Mouse (Mus musculus): ENCODE data around the gene Gng4. TPM values are rescaled to one million over a fixed set of nuclear protein-coding genes. Genes with fewer than 3 reads are reported as not detected.
A peak's percentile ranks its signal among the peaks of the same experiment; 100 is the strongest.

Gng4 gene
- 0.70 and 1.1 TPM in 2 replicates for polyA plus RNA-seq (2015; fragmentation: Nextera tagmentation; extraction: Ambion mirVana)

DNA sequence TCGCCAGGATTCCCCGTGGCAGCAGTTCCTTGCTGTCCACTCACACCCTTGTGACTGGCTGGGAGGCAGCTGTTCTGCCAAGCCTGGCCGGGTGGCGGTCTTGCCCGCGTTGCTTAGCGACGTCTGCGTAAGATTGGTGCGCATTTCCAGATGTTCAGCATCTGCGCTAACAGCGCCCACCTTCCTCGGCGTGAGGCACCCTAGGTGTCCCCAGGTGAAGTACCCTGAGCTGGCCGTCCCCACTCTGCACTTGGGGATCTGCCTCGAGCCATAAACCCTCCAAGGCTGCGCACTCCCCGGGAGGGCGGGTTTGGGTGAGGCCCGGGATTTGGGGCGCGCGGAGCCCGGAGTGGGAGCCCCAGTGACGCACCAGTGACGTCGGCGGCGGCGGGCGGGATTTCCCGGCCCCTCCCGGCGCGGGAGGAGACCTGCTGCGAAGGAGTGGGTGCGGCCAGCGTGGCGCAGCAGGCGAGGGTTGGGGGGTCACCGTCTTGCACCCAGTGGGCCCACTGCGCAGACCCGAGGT lies at the start of gene Gng4:
Gene Gng4 (plus strand): TSS at position 166 of the 526 bp plus-strand sequence.
- H3K27ac ChIP-seq: no peak within 1 kb of the TSS
- H3K4me1 ChIP-seq: peaks cover 20% of the 10 kb centered on the region
- H3K36me3 ChIP-seq: no peaks in the 10 kb centered on the region
- H3K9ac ChIP-seq: peak within 1 kb of the TSS; percentile 19; the same call in 1 of the 2 replicates
- WGBS: under 1% methylated on average over 43 of the region's 43 CpGs
- H3K9me3 ChIP-seq: no peaks in the 10 kb centered on the region
- peaks cover 35% of the 10 kb centered on the region for H3K27me3 ChIP-seq
- peak; percentile 55; the same call in 1 of the 2 replicates for ATAC-seq (ENCODE audit: borderline replicate concordance, extremely low read depth, low FRiP score, low TSS enrichment)
- H3K4me3 ChIP-seq: peak within 1 kb of the TSS; percentile 53
- peak within 1 kb of the TSS; percentile 99 for H3K4me2 ChIP-seq

GRCm38 (mm10) chr13:13739232-13739631 lies 44.6 kb upstream of the Gng4 start:
- 89% methylated on average over 4 of the region's 4 CpGs for WGBS
- peaks cover 9% of the 10 kb centered on the region; the same call in 1 of the 2 replicates for H3K36me3 ChIP-seq
- no peak overlapping the region for H3K4me3 ChIP-seq
- no peak overlapping the region for H3K27ac ChIP-seq
- H3K4me2 ChIP-seq: no peak overlapping the region
- no peak overlapping the region for H3K9ac ChIP-seq
- ATAC-seq (ENCODE audit: borderline replicate concordance, extremely low read depth, low FRiP score, low TSS enrichment): no peak
- no peaks in the 10 kb centered on the region for H3K27me3 ChIP-seq
- H3K9me3 ChIP-seq: no peaks in the 10 kb centered on the region
- H3K4me1 ChIP-seq: no peaks in the 10 kb centered on the region

- Histone ChIP-seq H3K36me3 (peaks cover 26% of the 10 kb centered on the region), H3K4me2 (no peak overlapping the region), H3K27ac (no peak overlapping the region), H3K27me3 (no peaks in the 10 kb centered on the region), H3K4me3 (no peak overlapping the region), H3K9me3 (no peaks in the 10 kb centered on the region), H3K4me1 (no peaks in the 10 kb centered on the region), H3K9ac (no peak overlapping the region)
- 77% methylated on average over 3 of the region's 3 CpGs for WGBS
- no peak for ATAC-seq (ENCODE audit: borderline replicate concordance, extremely low read depth, low FRiP score, low TSS enrichment)
Measured at GRCm38 (mm10) chr13:13745911-13746310, 37.9 kb upstream of the Gng4 start.

- H3K27ac ChIP-seq: no peak overlapping the region
- no peaks in the 10 kb centered on the region for H3K27me3 ChIP-seq
- H3K4me1 ChIP-seq: no peaks in the 10 kb centered on the region
- no peak overlapping the region for H3K4me2 ChIP-seq
- H3K9ac ChIP-seq: no peak overlapping the region
- H3K4me3 ChIP-seq: no peak overlapping the region
- H3K9me3 ChIP-seq: no peaks in the 10 kb centered on the region
- no peak for ATAC-seq (ENCODE audit: borderline replicate concordance, extremely low read depth, low FRiP score, low TSS enrichment)
- H3K36me3 ChIP-seq: peaks cover 5% of the 10 kb centered on the region; the same call in 1 of the 2 replicates
Measured at GRCm38 (mm10) chr13:13775778-13776494, 7.9 kb upstream of the Gng4 start.

- Histone ChIP-seq H3K4me2 (no peak overlapping the region), H3K36me3 (peaks cover 5% of the 10 kb centered on the region; the same call in 1 of the 2 replicates), H3K27ac (no peak overlapping the region), H3K9ac (no peak overlapping the region), H3K4me3 (no peak overlapping the region), H3K9me3 (no peaks in the 10 kb centered on the region), H3K27me3 (no peaks in the 10 kb centered on the region), H3K4me1 (no peaks in the 10 kb centered on the region)
- no peak for ATAC-seq (ENCODE audit: borderline replicate concordance, extremely low read depth, low FRiP score, low TSS enrichment)
- 85% methylated on average over 11 of the region's 11 CpGs for WGBS
Measured at GRCm38 (mm10) chr13:13777052-13777451, 6.8 kb upstream of the Gng4 start.

DNA sequence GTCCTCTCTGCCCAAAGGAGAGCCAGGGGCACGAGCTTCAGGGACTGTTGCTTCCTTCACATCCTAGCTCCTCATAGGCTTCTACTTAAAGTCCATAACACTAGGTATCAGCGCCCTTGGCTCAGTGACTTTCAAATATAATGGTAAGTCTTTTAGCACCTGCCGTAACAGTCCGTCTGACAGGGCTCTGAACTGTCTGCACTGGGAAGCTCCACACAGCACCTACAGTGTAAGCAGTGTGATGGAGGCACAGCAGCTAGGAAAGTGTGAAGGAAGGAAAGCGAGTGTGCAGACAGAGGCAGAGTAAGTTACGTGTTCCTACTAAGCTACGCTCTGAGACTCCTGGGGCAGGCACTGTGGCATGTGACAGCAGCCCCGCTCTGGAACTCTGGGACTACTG lies 6.2 kb upstream of the Gng4 start:
- WGBS: 85% methylated on average over 8 of the region's 8 CpGs
- ATAC-seq (ENCODE audit: borderline replicate concordance, extremely low read depth, low FRiP score, low TSS enrichment): no peak
- Histone ChIP-seq H3K27me3 (peaks cover 1% of the 10 kb centered on the region), H3K9ac (no peak overlapping the region), H3K4me1 (no peaks in the 10 kb centered on the region), H3K27ac (no peak overlapping the region), H3K9me3 (no peaks in the 10 kb centered on the region), H3K4me2 (no peak overlapping the region), H3K36me3 (peaks cover 5% of the 10 kb centered on the region; the same call in 1 of the 2 replicates), H3K4me3 (no peak overlapping the region)

GRCm38 (mm10) chr13:13778837-13779458 lies 4.9 kb upstream of the Gng4 start:
- no peak overlapping the region for H3K9ac ChIP-seq
- WGBS: 79% methylated on average over 1 of the region's 1 CpGs
- peaks cover 4% of the 10 kb centered on the region for H3K4me1 ChIP-seq
- ATAC-seq (ENCODE audit: borderline replicate concordance, extremely low read depth, low FRiP score, low TSS enrichment): no peak
- H3K4me3 ChIP-seq: no peak overlapping the region
- H3K27ac ChIP-seq: no peak overlapping the region
- no peaks in the 10 kb centered on the region for H3K9me3 ChIP-seq
- H3K36me3 ChIP-seq: peaks cover 5% of the 10 kb centered on the region; the same call in 1 of the 2 replicates
- no peak overlapping the region for H3K4me2 ChIP-seq
- peaks cover 12% of the 10 kb centered on the region for H3K27me3 ChIP-seq

GRCm38 (mm10) chr13:13780271-13780670 lies 3.6 kb upstream of the Gng4 start:
- 73% methylated on average over 3 of the region's 3 CpGs for WGBS
- Histone ChIP-seq H3K4me1 (peaks cover 17% of the 10 kb centered on the region), H3K9ac (no peak overlapping the region), H3K27ac (no peak overlapping the region), H3K27me3 (peaks cover 25% of the 10 kb centered on the region), H3K9me3 (no peaks in the 10 kb centered on the region), H3K4me3 (no peak overlapping the region), H3K4me2 (no peak overlapping the region), H3K36me3 (peaks cover 5% of the 10 kb centered on the region; the same call in 1 of the 2 replicates)
- no peak for ATAC-seq (ENCODE audit: borderline replicate concordance, extremely low read depth, low FRiP score, low TSS enrichment)

DNA sequence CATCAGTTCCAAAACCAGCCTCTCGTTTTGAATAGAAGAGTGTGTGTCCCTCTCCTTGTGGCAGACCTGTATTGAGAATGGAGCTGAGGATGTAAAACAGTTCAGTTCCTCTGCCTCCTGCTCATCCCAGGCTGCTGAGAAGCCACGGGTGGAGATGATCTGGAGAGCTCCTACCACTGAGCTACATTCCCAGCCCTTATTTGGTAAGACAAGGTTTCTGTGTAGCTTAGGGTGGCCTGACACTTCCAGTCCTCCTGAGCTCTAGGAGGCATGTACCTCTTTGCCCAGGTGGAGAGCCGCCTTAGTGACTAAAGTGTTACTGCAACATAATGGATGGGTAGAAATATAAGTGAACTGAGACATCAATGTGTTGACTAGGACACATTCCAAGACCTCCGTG lies 2.8 kb upstream of the Gng4 start:
- no peak overlapping the region for H3K4me3 ChIP-seq
- H3K4me1 ChIP-seq: peaks cover 20% of the 10 kb centered on the region
- H3K9me3 ChIP-seq: no peaks in the 10 kb centered on the region
- H3K27ac ChIP-seq: no peak overlapping the region
- H3K9ac ChIP-seq: no peak overlapping the region
- peaks cover 33% of the 10 kb centered on the region for H3K27me3 ChIP-seq
- WGBS: 45% methylated on average over 4 of the region's 4 CpGs
- no peak for ATAC-seq (ENCODE audit: borderline replicate concordance, extremely low read depth, low FRiP score, low TSS enrichment)
- peaks cover 5% of the 10 kb centered on the region; the same call in 1 of the 2 replicates for H3K36me3 ChIP-seq
- no peak overlapping the region for H3K4me2 ChIP-seq

DNA sequence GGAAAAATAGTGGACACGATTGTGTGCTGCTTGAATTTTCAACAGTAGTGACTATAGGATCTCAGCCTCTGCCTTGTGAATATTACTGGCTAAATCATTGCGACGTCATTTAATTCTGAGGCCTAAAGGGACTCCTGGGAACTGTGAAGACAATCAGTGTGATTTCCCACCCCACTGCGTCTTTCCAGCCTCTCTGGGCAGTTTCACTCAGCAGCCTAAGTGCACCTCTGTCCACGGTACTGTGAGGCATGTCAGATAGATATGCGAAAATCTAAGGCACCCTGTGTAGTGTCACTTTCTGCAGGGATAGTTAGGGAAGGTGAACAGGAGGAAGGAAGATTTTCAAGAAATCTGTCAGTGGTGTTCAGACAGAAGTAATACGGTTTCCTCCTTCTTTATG lies 563 bp upstream of the Gng4 start:
- ATAC-seq (ENCODE audit: borderline replicate concordance, extremely low read depth, low FRiP score, low TSS enrichment): no peak
- no peaks in the 10 kb centered on the region for H3K9me3 ChIP-seq
- peaks cover 35% of the 10 kb centered on the region for H3K27me3 ChIP-seq
- H3K4me1 ChIP-seq: peaks cover 20% of the 10 kb centered on the region
- no peaks in the 10 kb centered on the region for H3K36me3 ChIP-seq
- no peak overlapping the region for H3K9ac ChIP-seq
- H3K4me3 ChIP-seq: no peak overlapping the region
- 43% methylated on average over 7 of the region's 7 CpGs for WGBS
- no peak overlapping the region for H3K27ac ChIP-seq
- peak overlapping the region; percentile 99; the same call in 1 of the 2 replicates for H3K4me2 ChIP-seq

DNA sequence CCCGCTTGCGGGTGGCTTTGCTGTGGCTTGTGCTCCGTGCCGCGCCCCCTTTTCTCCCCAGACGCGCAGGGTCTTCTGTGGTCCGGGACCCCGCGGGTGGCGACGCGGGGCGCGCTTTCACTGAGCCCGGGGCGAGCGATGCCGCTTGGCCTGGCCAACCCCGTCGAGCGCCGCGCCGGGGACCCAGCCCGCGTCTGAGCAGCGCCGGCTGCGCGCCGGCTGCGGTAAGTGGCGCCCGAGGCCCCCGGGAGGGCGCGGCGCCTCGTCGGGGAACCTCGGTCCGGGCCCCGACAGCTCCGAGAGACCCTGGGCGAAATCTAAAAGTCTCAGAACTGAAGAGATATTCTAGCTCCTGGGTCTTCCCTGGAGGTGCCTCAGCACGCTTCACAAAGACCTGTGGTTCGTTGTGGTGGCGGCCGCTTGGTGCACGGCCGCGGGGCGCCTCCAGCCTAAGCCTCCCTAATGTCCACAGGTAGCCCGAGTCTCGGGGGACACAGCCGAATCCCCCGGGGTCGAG lies 619 bp downstream of the Gng4 start:
- under 1% methylated on average over 56 of the region's 59 CpGs for WGBS
- Histone ChIP-seq H3K9me3 (no peaks in the 10 kb centered on the region), H3K4me2 (peak overlapping the region; percentile 99), H3K27me3 (peaks cover 35% of the 10 kb centered on the region), H3K27ac (no peak overlapping the region), H3K4me3 (peak overlapping the region; percentile 53), H3K36me3 (no peaks in the 10 kb centered on the region), H3K4me1 (peaks cover 20% of the 10 kb centered on the region), H3K9ac (peak overlapping the region; percentile 19; the same call in 1 of the 2 replicates)
- peak; percentile 58; the same call in 1 of the 2 replicates for ATAC-seq (ENCODE audit: borderline replicate concordance, extremely low read depth, low FRiP score, low TSS enrichment)
